Mouse (Mus musculus) ES-E14 (cell line): ENCODE measurements around the gene Sept9.

Experiments
- MAFK ChIP-seq: IDR thresholded peaks from 2 replicates; pipeline ENCODE4 v1.6.1; 2014; ENCODE audit warnings: mild to moderate bottlenecking, low read depth, low read length, inconsistent platforms; ENCODE audit not compliant: insufficient read depth
- ZC3H11A ChIP-seq: IDR thresholded peaks from 2 replicates; pipeline ENCODE4 v1.6.1; 2012; ENCODE audit warnings: low read depth, mild to moderate bottlenecking, inconsistent platforms, low read length, borderline replicate concordance

DNA sequence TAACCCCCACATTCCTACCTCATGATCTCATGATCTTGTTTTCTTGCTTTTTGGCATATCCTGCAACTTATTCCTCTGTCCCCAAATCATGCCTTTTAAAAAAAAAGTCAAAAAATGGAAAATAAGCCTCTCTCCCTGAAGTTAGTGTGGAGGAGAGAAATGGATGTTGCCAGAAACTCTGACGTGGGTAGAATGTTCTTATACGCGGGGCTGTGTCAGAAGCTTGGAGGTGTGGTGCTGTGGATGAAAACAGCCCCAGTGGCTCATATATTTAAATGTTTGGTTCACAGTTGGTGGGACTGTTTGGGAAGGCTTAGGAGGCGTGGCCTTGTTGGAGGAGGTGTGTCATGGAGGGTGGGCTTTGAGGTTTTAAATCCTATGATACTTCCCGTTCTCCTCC, 169.9 kb downstream of the Sept9 start:
- TF ChIP-seq MAFK (no peak), ZC3H11A (no peak)
